Mouse (Mus musculus): ENCODE results near the gene Khdc1b.
A peak's percentile ranks its signal among the peaks of the same experiment; 100 is the strongest.
"Not testable (repeated sequence)": the region's sequence is repeated elsewhere in the genome, so short reads cannot be mapped to it uniquely, and the experiment has no call there.

Gene Khdc1b

GRCm38 (mm10) chr1:21383256-21383655 is at the start of gene Khdc1b:
Khdc1b (plus strand) TSS chr1:21383556.
- DNase-seq (ENCODE audit: low read depth): no peak

GRCm38 (mm10) chr1:21335836-21336235 is 47.5 kb upstream of the Khdc1b start:
- no peak for DNase-seq (ENCODE audit: low read depth)

GRCm38 (mm10) chr1:21340745-21341144 is 42.6 kb upstream of the Khdc1b start:
- no peak for DNase-seq (ENCODE audit: low read depth)

- DNase-seq (ENCODE audit: low read depth): no peak
Measured at GRCm38 (mm10) chr1:21344253-21344652, 39.1 kb upstream of the Khdc1b start.

- DNase-seq (ENCODE audit: low read depth): not testable (repeated sequence)
Measured at GRCm38 (mm10) chr1:21344752-21345151, 38.6 kb upstream of the Khdc1b start.

- DNase-seq (ENCODE audit: low read depth): no peak
Measured at GRCm38 (mm10) chr1:21349341-21349740, 34.0 kb upstream of the Khdc1b start, which contains the start of gene Khdc1a. Khdc1a (plus strand) TSS chr1:21349641.

- DNase-seq (ENCODE audit: low read depth): not testable (repeated sequence)
Measured at GRCm38 (mm10) chr1:21368031-21368430, 15.3 kb upstream of the Khdc1b start, which contains the start of gene Khdc1c. Khdc1c (plus strand) TSS chr1:21368331.

- DNase-seq (ENCODE audit: low read depth): no peak
Measured at GRCm38 (mm10) chr1:21391138-21391671, 7.8 kb downstream of the Khdc1b start.

- DNase-seq (ENCODE audit: low read depth): no peak
Measured at GRCm38 (mm10) chr1:21402804-21403203, 19.4 kb downstream of the Khdc1b start.

- DNase-seq (ENCODE audit: low read depth): no peak
Measured at GRCm38 (mm10) chr1:21407266-21407665, 23.9 kb downstream of the Khdc1b start.

GRCm38 (mm10) chr1:21411331-21412196 is 28.2 kb downstream of the Khdc1b start:
- peak; percentile 10 for DNase-seq (ENCODE audit: low read depth)

GRCm38 (mm10) chr1:21412197-21412555 is 28.8 kb downstream of the Khdc1b start:
- DNase-seq (ENCODE audit: low read depth): no peak

- no peak for DNase-seq (ENCODE audit: low read depth)
Measured at GRCm38 (mm10) chr1:21419370-21419769, 36.0 kb downstream of the Khdc1b start.

GRCm38 (mm10) chr1:21425654-21426053 is 42.3 kb downstream of the Khdc1b start:
- no peak for DNase-seq (ENCODE audit: low read depth)

GRCm38 (mm10) chr1:21428079-21428478 is 44.7 kb downstream of the Khdc1b start:
- DNase-seq (ENCODE audit: low read depth): no peak

GRCm38 (mm10) chr1:21431666-21432065 is 48.3 kb downstream of the Khdc1b start:
- DNase-seq (ENCODE audit: low read depth): no peak

- no peak for DNase-seq (ENCODE audit: low read depth)
Measured at GRCm38 (mm10) chr1:21434853-21435252, 51.5 kb downstream of the Khdc1b start.
